Mouse (Mus musculus) forebrain, embryonic 16.5 days (tissue): ENCODE measurements at regions not wholly inside any gene's neighbourhood (a gene's known extent, or its start where the extent isn't known, plus 50 kb on each side); places are given as distances from the start of the nearest gene placed in this dataset.
"Not testable (repeated sequence)": the region's sequence is repeated elsewhere in the genome, so short reads cannot be mapped to it uniquely, and the experiment has no call there.

Experiments
- ATAC-seq: fragments of 200-750 bp; cut with Nextera tagmentation; 2 replicates; pipeline ENCODE4 v1.8.0; 2017; ENCODE audit warnings: mild to moderate bottlenecking, moderate library complexity
- H3K27ac ChIP-seq: fragments of 300-500 bp; sonication (generic); 2 replicates; pipeline ENCODE4 v1.5.1; 2014; ENCODE audit warnings: low read length, control low read depth
- H3K27me3 ChIP-seq: fragments of 300-500 bp; sonication (generic); replicated peaks from 2 replicates; pipeline ENCODE4 v1.6.1; 2014; ENCODE audit warnings: low read length; ENCODE audit not compliant: control insufficient read depth, insufficient read depth
- H3K36me3 ChIP-seq: fragments of 300-500 bp; sonication (generic); 2 replicates; pipeline ENCODE4 v1.6.1; 2014; ENCODE audit not compliant: control insufficient read depth, insufficient read depth
- H3K4me1 ChIP-seq: fragments of 300-500 bp; sonication (generic); replicated peaks from 2 replicates; pipeline ENCODE4 v1.6.1; 2014; ENCODE audit warnings: low read length; ENCODE audit not compliant: control insufficient read depth, insufficient read depth
- H3K4me2 ChIP-seq: fragments of 300-500 bp; sonication (generic); 2 replicates; pipeline ENCODE4 v1.6.1; 2014; ENCODE audit warnings: mild to moderate bottlenecking, low read length, control low read depth
- H3K4me3 ChIP-seq: fragments of 300-500 bp; sonication (generic); replicated peaks from 2 replicates; pipeline ENCODE4 v1.5.1; 2014; ENCODE audit warnings: mild to moderate bottlenecking, low read length, control low read depth
- H3K9ac ChIP-seq: fragments of 300-500 bp; sonication (generic); replicated peaks from 2 replicates; pipeline ENCODE4 v1.6.1; 2014; ENCODE audit warnings: low read depth, low read length, control low read depth
- H3K9me3 ChIP-seq: fragments of 300-500 bp; sonication (generic); 2 replicates; pipeline ENCODE4 v1.6.1; 2016; ENCODE audit warnings: low read length; ENCODE audit not compliant: control insufficient read depth
- WGBS: fragments of 180-500 bp; shearing (Covaris S2); extraction: QIAGEN DNeasy Blood & Tissue Kit; methylation state at CpG from one replicate; pipeline ENCODE4 v1.1.7; 2014; 5-methylcytosine and 5-hydroxymethylcytosine counted together

DNA sequence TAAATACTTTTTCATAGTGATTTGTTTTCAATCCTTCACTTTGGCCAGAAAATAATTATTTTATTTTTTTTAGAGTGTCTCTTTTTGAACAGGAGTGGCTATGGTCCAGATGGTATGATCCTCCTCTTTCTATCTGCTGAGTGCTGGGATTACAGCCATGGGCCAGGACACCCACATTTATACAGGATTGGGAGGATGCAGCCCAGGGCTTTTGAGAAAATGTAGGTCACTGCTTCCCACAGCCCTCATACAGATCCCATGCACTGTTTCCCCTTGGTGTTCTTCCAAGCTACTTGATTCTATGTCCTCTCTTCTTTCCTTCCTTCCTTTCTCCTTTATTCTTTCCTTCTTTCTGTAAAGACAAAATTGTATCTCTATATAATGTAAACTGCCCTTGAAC, 70.5 kb upstream of the Alkbh8 start:
- no peaks in the 10 kb centered on the region for H3K27me3 ChIP-seq
- no peaks in the 10 kb centered on the region for H3K4me1 ChIP-seq
- no peak overlapping the region for H3K4me2 ChIP-seq
- H3K27ac ChIP-seq, result no peak overlapping the region
- ATAC-seq, result no peak
- no peaks in the 10 kb centered on the region for H3K36me3 ChIP-seq
- no peak overlapping the region for H3K4me3 ChIP-seq
- peaks cover 19% of the 10 kb centered on the region for H3K9me3 ChIP-seq
- no peak overlapping the region for H3K9ac ChIP-seq

DNA sequence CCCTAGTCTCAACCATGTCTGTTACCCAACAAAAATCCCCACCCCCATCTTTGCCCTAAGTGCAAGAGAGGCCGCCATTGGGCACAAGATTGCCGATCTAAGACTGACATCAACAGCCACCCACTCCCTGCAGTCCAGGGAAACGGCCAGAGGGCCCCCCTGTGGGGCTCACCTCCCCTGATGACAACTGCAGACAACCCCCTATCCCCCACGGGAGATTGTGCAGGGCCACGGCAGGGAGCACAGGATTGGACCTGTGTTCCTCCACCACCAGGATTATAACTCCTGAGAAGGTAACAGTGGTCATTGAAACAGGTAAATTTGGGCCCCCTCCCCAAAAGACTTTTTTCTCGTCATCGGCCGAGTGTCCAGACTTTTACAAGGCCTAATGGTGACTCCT, 54.4 kb upstream of the Alkbh8 start:
- 88% methylated on average over 8 of the region's 8 CpGs for WGBS
- not testable (repeated sequence) for H3K36me3 ChIP-seq

DNA sequence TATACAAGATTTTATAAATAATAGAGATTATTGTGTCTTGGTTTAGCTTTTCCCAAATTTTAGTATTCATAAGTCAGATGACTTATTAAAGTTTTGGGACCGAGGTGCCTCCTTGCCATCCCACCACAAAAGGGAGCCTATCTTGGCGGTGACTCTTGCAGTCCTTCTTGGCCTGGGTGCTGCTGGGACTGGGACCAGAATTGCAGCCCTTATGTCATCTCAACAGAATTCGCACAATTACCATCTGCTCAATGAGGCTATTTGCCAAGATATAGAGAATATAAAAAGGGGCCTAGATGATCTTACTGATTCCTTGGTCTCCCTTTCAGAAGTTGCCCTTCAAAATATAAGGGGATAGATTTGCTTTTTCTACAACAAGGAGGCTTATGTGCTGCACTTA, 53.0 kb upstream of the Alkbh8 start:
- not testable (repeated sequence) for H3K27me3 ChIP-seq, H3K9ac ChIP-seq, H3K4me3 ChIP-seq, H3K4me2 ChIP-seq, H3K9me3 ChIP-seq, H3K4me1 ChIP-seq, H3K27ac ChIP-seq, ATAC-seq, H3K36me3 ChIP-seq
- 88% methylated on average over 3 of the region's 3 CpGs for WGBS

More for the DNA sequence above, 54.4 kb upstream of the Alkbh8 start:
- H3K4me1 ChIP-seq, H3K27me3 ChIP-seq, H3K4me3 ChIP-seq, H3K27ac ChIP-seq, H3K4me2 ChIP-seq, H3K9me3 ChIP-seq, H3K9ac ChIP-seq, ATAC-seq: not testable (repeated sequence)

DNA sequence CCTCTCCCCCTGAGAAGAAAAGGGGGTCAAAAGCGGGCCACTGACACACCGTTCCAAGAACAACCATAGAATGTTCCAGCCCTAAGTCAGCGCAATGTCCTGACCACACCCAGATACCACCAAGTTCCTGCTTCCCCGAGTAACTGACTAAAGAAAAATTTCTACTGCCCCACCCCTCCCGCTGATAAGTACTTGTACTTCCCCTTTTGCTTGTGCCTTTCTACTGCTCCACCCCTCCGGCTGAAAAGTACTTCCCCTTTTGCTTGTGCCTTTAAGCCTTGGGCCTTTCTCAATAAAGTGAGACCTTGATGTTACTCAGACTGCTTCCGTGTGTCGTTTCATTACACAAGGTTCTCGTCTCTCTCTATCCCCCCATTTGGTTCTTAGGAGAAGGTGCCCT, 51.6 kb upstream of the Alkbh8 start:
- H3K9ac ChIP-seq, H3K9me3 ChIP-seq, H3K27ac ChIP-seq, H3K27me3 ChIP-seq, H3K36me3 ChIP-seq, H3K4me1 ChIP-seq, H3K4me2 ChIP-seq, ATAC-seq, H3K4me3 ChIP-seq: not testable (repeated sequence)
- 93% methylated on average over 9 of the region's 9 CpGs for WGBS
